Mouse (Mus musculus): ENCODE data around the gene Rasal2.

Rasal2 gene

GRCm38 (mm10) chr1:157334834-157335233 is 77.6 kb downstream of the Rasal2 start:
- no peak for DNase-seq (ENCODE audit: low spot score)

GRCm38 (mm10) chr1:157328068-157328467 is 84.3 kb downstream of the Rasal2 start:
- no peak for DNase-seq (ENCODE audit: low spot score)

GRCm38 (mm10) chr1:157323091-157323490 is 89.3 kb downstream of the Rasal2 start:
- no peak for DNase-seq (ENCODE audit: low spot score)

GRCm38 (mm10) chr1:157318896-157319295 is 93.5 kb downstream of the Rasal2 start:
- DNase-seq (ENCODE audit: low spot score): no peak

- no peak for DNase-seq (ENCODE audit: low spot score)
Measured at GRCm38 (mm10) chr1:157301266-157301665, 111.1 kb downstream of the Rasal2 start.

GRCm38 (mm10) chr1:157299559-157299958 is 112.8 kb downstream of the Rasal2 start:
- DNase-seq (ENCODE audit: low spot score): no peak

GRCm38 (mm10) chr1:157298990-157299389 is 113.4 kb downstream of the Rasal2 start:
- no peak for DNase-seq (ENCODE audit: low spot score)

GRCm38 (mm10) chr1:157297137-157297536 is 115.3 kb downstream of the Rasal2 start:
- no peak for DNase-seq (ENCODE audit: low spot score)

GRCm38 (mm10) chr1:157295868-157296267 is 116.5 kb downstream of the Rasal2 start:
- DNase-seq (ENCODE audit: low spot score): no peak

- DNase-seq (ENCODE audit: low spot score): no peak
Measured at GRCm38 (mm10) chr1:157290173-157290572, 122.2 kb downstream of the Rasal2 start.

- no peak for DNase-seq (ENCODE audit: low spot score)
Measured at GRCm38 (mm10) chr1:157289251-157289650, 123.1 kb downstream of the Rasal2 start.

GRCm38 (mm10) chr1:157286561-157286960 is 125.8 kb downstream of the Rasal2 start:
- DNase-seq (ENCODE audit: low spot score): no peak

- DNase-seq (ENCODE audit: low spot score): no peak
Measured at GRCm38 (mm10) chr1:157285366-157285765, 127.0 kb downstream of the Rasal2 start.

GRCm38 (mm10) chr1:157280781-157281180 is 131.6 kb downstream of the Rasal2 start:
- DNase-seq (ENCODE audit: low spot score): no peak

- no peak for DNase-seq (ENCODE audit: low spot score)
Measured at GRCm38 (mm10) chr1:157275672-157276307, 136.6 kb downstream of the Rasal2 start.

- DNase-seq (ENCODE audit: low spot score): no peak
Measured at GRCm38 (mm10) chr1:157267894-157268293, 144.5 kb downstream of the Rasal2 start.

- no peak for DNase-seq (ENCODE audit: low spot score)
Measured at GRCm38 (mm10) chr1:157256562-157256961, 155.8 kb downstream of the Rasal2 start.

- DNase-seq (ENCODE audit: low spot score): no peak
Measured at GRCm38 (mm10) chr1:157255776-157256175, 156.6 kb downstream of the Rasal2 start.

- DNase-seq (ENCODE audit: low spot score): no peak
Measured at GRCm38 (mm10) chr1:157253600-157254490, 158.6 kb downstream of the Rasal2 start.

- DNase-seq (ENCODE audit: low spot score): no peak
Measured at GRCm38 (mm10) chr1:157248112-157248511, 164.3 kb downstream of the Rasal2 start.

GRCm38 (mm10) chr1:157247341-157247740 is 165.1 kb downstream of the Rasal2 start:
- no peak for DNase-seq (ENCODE audit: low spot score)

GRCm38 (mm10) chr1:157246779-157247178 is 165.6 kb downstream of the Rasal2 start:
- no peak for DNase-seq (ENCODE audit: low spot score)

GRCm38 (mm10) chr1:157244453-157244790 is 168.0 kb downstream of the Rasal2 start:
- no peak for DNase-seq (ENCODE audit: low spot score)
